Mouse (Mus musculus): Measurements from ENCODE around the gene Ccnj.

DNA sequence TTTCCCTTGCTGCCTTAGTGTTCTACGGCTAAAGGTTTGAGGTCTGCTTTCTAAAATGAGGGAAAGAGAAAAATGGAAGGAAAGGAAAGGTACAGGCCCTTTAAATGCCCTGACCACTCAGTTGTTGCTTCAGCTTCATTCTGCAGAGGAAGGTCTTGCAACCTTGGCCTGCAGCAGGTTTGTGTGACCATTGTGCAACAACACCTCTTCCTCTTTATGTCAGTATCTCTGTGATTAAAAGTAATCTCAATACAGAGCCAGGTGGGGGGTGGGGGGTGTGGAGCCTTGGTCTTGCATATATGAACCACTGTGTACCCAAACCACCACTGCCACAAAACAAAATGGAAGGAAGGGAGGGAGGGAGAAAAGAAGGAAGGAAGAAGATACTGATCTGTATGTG is 57.8 kb downstream of the Ccnj start:
- no peak for TF ChIP-seq CTCF (IDR thresholded peaks at IDR 0.05; ENCODE audit: control insufficient read depth, insufficient read depth, insufficient read length)
- no peak for TF ChIP-seq MYOG (IDR thresholded peaks at IDR 0.05; ENCODE audit: control insufficient read depth, extremely low read depth, insufficient read length)
- no peak for TF ChIP-seq MAX (IDR thresholded peaks at IDR 0.05)

Data from C2C12 (cell line).